Mouse (Mus musculus) erythroblast, embryonic 14.5 days (primary cell): Measurements from ENCODE around the gene Tie1.

Experiments
- GATA1 ChIP-seq: IDR thresholded peaks from 2 replicates; pipeline ENCODE4 v1.6.1; 2012; ENCODE audit warnings: low read length, inconsistent platforms, mixed read lengths
- TAL1 ChIP-seq: IDR thresholded peaks from 3 replicates; pipeline ENCODE4 v1.6.1; 2012; ENCODE audit warnings: low read length, inconsistent platforms, mixed read lengths

DNA sequence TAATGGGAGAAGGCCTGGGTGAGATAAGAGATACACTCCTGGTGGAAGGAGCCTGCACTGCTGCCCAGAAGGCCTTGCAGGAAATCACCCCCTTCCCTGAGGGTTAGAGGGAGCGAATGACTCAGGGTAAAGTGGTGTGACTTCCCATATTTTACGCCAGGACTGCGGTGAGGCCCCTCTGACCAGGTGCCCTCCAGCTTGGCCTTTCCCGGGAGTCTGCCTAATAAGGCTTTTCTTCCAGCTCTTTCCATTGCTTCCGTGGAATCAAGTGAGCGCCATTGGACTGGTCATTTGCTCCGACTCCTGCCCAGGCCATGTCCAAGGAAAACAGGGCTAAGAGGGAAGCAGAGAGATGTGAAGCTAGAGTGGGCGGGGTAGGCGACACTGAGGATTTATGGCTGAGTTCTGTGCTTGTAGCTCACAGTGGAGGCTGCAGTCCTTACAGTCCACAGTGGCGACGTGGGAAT lies 24.1 kb downstream of the Tie1 start:
- no peak for TF ChIP-seq GATA1
- no peak for TF ChIP-seq TAL1
